Mouse (Mus musculus) urinary bladder, postnatal 25 days (tissue): Measurements from ENCODE around the gene Tmed8.
"Not testable (repeated sequence)": the region's sequence is repeated elsewhere in the genome, so short reads cannot be mapped to it uniquely, and the experiment has no call there.

Experiments
- DNase-seq: peaks from one replicate; pipeline ENCODE4 v3.0.0; 2022; ENCODE audit warnings: low spot score

Tmed8 gene

GRCm38 (mm10) chr12:87199973-87200586 lies at the start of gene Tmed8:
Gene Tmed8, minus strand, starts transcription at chr12:87200454.
- peak; percentile 65 for DNase-seq

GRCm38 (mm10) chr12:87238632-87239031 lies 38.4 kb upstream of the Tmed8 start, which contains the start of gene Noxred1:
Gene Noxred1, minus strand, starts transcription at chr12:87238732.
- DNase-seq = no peak

GRCm38 (mm10) chr12:87236882-87237483 lies 36.7 kb upstream of the Tmed8 start:
- no peak for DNase-seq

- no peak for DNase-seq
Measured at GRCm38 (mm10) chr12:87230379-87230895, 30.2 kb upstream of the Tmed8 start.

GRCm38 (mm10) chr12:87229633-87230032 lies 29.4 kb upstream of the Tmed8 start:
- no peak for DNase-seq

GRCm38 (mm10) chr12:87226801-87227200 lies 26.5 kb upstream of the Tmed8 start:
- no peak for DNase-seq

GRCm38 (mm10) chr12:87224950-87225349 lies 24.7 kb upstream of the Tmed8 start:
- no peak for DNase-seq

GRCm38 (mm10) chr12:87219362-87219761 lies 19.1 kb upstream of the Tmed8 start:
- DNase-seq = no peak

- no peak for DNase-seq
Measured at GRCm38 (mm10) chr12:87217596-87217995, 17.3 kb upstream of the Tmed8 start.

GRCm38 (mm10) chr12:87216053-87216452 lies 15.8 kb upstream of the Tmed8 start:
- DNase-seq = no peak

GRCm38 (mm10) chr12:87212844-87213606 lies 12.8 kb upstream of the Tmed8 start:
- no peak for DNase-seq

GRCm38 (mm10) chr12:87205789-87206188 lies 5.5 kb upstream of the Tmed8 start:
- DNase-seq = not testable (repeated sequence)

- no peak for DNase-seq
Measured at GRCm38 (mm10) chr12:87201694-87202093, 1.4 kb upstream of the Tmed8 start.

GRCm38 (mm10) chr12:87199206-87199972 lies 865 bp downstream of the Tmed8 start, which contains the start of gene Samd15:
Gene Samd15, plus strand, starts transcription at chr12:87199723.
- DNase-seq = peak; percentile 17

- DNase-seq = no peak
Measured at GRCm38 (mm10) chr12:87198792-87199191, 1.5 kb downstream of the Tmed8 start.

GRCm38 (mm10) chr12:87196310-87196709 lies 3.9 kb downstream of the Tmed8 start:
- no peak for DNase-seq

- no peak for DNase-seq
Measured at GRCm38 (mm10) chr12:87195069-87195468, 5.2 kb downstream of the Tmed8 start.

GRCm38 (mm10) chr12:87193008-87193407 lies 7.2 kb downstream of the Tmed8 start:
- DNase-seq = no peak

GRCm38 (mm10) chr12:87177631-87178030 lies 22.6 kb downstream of the Tmed8 start:
- no peak for DNase-seq

- no peak for DNase-seq
Measured at GRCm38 (mm10) chr12:87175194-87175946, 24.9 kb downstream of the Tmed8 start.

GRCm38 (mm10) chr12:87160815-87161214 lies 39.4 kb downstream of the Tmed8 start:
- no peak for DNase-seq
